Mouse (Mus musculus) cerebellum, adult 2 months (tissue): Measurements from ENCODE around the gene Fam160b1. TPM values are rescaled to one million over a fixed set of nuclear protein-coding genes. Genes with fewer than 3 reads are reported as not detected.

Source experiments
- DNase-seq, 2 experiments: peaks; one replicate each; pipeline ENCODE4 v3.0.0; 2021
- H3K27ac ChIP-seq: fragments of 200-500 bp; 2 replicates; pipeline ENCODE4 v1.5.1; 2012; ENCODE audit warnings: low read length, control low read depth, inconsistent platforms; ENCODE audit not compliant: insufficient read depth
- H3K27me3 ChIP-seq: fragments of 200-500 bp; 2 replicates; pipeline ENCODE4 v1.6.1; 2012; ENCODE audit warnings: inconsistent platforms, mild to moderate bottlenecking, low read length, moderate library complexity; ENCODE audit not compliant: control insufficient read depth, insufficient read depth
- H3K4me1 ChIP-seq: fragments of 200-500 bp; 2 replicates; pipeline ENCODE4 v1.6.1; 2011; ENCODE audit warnings: low read length; ENCODE audit not compliant: control insufficient read depth, insufficient read depth
- H3K4me3 ChIP-seq: fragments of 200-500 bp; replicated peaks from 2 replicates; pipeline ENCODE3; 2011; ENCODE audit warnings: mild to moderate bottlenecking, low read depth, low read length, control low read depth; ENCODE audit not compliant: insufficient read depth
- CTCF ChIP-seq: fragments of 200-500 bp; IDR thresholded peaks from 2 replicates; pipeline ENCODE4 v1.5.1; 2011; ENCODE audit warnings: low read depth, mild to moderate bottlenecking, control low read depth, low read length, moderate library complexity, borderline replicate concordance; ENCODE audit not compliant: insufficient read depth
- POLR2A ChIP-seq: fragments of 200-500 bp; IDR thresholded peaks from 2 replicates; pipeline ENCODE4 v1.6.1; 2011; ENCODE audit warnings: low read length, control low read depth, borderline replicate concordance; ENCODE audit not compliant: insufficient read depth
- WGBS: fragments of 180-500 bp; shearing (Covaris S2); methylation state at CpG from one replicate; pipeline ENCODE4 v1.1.7; 2018; 5-methylcytosine and 5-hydroxymethylcytosine counted together
- polyA plus RNA-seq: library from polyadenylated mRNA; depleted of rRNA; stranded (reverse); fragments of >200 nt; gene quantifications from 2 replicates; pipeline ENCODE4 v1.2.3, GENCODE M21; 2012

The Fam160b1 gene
- polyA plus RNA-seq, 1 experiment = 20.5 TPM

DNA sequence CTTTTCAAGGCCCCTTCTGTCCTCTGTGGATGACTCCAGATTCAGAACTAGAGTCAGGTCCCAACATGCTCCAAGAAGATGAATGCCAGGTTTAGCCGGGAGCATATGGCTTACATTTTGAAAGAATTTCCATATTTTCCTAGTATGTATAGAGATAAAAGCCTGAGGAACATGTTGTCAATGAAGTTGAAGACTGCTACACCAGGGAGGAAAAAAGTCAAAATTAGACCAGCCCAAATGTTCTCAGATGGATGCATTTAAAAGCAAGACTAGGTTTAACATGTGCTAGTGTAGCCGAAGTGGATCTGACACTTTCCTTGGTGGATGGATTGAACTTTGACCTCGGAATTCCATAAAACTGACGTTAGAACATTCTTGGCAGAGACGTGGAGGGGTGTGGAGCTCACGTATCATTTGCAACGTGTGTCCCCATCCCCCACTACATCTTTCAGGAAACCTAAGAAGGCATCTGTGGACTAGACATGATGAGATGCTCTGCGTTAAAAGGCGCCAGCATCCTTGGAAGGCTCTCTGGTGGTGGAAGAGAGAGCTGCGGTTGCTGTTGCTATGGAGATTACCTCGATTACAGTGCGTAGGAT lies 8.0 kb upstream of the Fam160b1 start:
- Histone ChIP-seq H3K4me3 (no peak overlapping the region), H3K27ac (no peak overlapping the region), H3K27me3 (no peaks in the 10 kb centered on the region), H3K4me1 (no peaks in the 10 kb centered on the region)
- DNase-seq = no peak
- TF ChIP-seq CTCF = no peak
- no peak for TF ChIP-seq POLR2A
- 87% methylated on average over 12 of the region's 12 CpGs for WGBS

DNA sequence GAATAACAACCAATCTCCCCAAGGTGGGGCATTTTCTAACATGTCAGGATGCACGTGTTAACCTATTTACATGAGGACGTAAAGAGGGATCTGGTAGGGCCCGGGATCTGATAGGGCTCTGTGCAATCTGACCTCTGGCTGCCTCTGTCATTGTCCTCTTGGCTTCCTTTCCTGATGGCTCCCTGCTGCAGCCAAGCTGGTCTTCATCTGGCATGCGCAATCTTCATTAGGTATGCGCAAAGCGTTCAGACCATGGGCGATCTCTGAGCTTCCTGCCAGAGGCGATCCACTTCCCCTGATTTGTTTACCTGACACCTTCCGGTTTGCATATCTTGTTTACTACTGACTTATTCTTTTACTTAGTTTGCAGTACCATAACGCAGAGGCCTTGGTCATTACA lies 7.3 kb upstream of the Fam160b1 start:
- TF ChIP-seq POLR2A (no peak), CTCF (no peak)
- no peak overlapping the region for H3K4me3 ChIP-seq
- 59% methylated on average over 10 of the region's 10 CpGs for WGBS

DNA sequence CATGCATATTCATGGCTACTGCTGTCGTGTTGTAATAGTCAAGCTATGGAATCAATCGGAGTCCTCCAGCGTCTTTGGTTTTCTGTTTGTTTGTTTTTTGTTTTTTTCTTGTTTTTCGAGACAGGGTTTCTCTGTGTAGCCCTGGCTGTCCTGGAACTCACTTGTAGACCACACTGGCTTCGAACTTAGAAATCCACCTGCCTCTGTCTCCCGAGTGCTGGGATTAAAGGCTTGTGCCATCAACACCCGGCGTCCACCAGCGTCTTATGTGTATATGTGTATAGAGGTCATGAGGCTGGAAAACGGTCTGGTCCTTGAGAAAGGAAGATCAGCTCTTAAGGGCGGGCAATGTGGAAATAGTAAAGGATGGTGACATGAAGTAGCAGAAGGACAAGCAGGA lies 6.4 kb upstream of the Fam160b1 start:
- H3K27me3 ChIP-seq = no peaks in the 10 kb centered on the region
- TF ChIP-seq POLR2A (no peak), CTCF (no peak)
- no peaks in the 10 kb centered on the region for H3K4me1 ChIP-seq
- 95% methylated on average over 11 of the region's 11 CpGs for WGBS
- H3K27ac ChIP-seq = no peak overlapping the region
- H3K4me3 ChIP-seq = no peak overlapping the region
- DNase-seq = no peak

More for the DNA sequence above, 7.3 kb upstream of the Fam160b1 start:
- no peaks in the 10 kb centered on the region for H3K27me3 ChIP-seq
- no peak overlapping the region for H3K27ac ChIP-seq
- DNase-seq = no peak
- no peaks in the 10 kb centered on the region for H3K4me1 ChIP-seq

DNA sequence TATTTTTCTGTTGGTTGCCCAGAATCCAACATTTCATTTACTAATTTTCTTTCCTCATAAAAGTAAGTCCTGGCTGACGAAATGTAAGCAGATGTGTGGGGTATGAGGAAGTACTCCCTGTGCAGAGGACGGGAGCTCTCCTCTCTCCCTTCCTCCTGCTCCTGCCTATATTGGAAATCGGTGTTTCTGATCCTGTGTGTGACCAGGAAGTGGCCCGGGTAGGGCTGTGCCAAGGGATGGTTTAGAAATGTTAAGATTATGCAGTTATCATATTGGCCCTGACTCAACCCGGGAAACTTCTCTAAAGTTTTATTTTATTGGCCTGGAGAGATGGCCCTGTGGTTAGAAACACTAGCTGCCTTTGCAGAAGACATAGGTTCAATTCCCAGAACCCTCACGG lies 5.8 kb upstream of the Fam160b1 start:
- WGBS = 88% methylated on average over 6 of the region's 6 CpGs
- Histone ChIP-seq H3K27ac (no peak overlapping the region), H3K4me1 (no peaks in the 10 kb centered on the region)

DNA sequence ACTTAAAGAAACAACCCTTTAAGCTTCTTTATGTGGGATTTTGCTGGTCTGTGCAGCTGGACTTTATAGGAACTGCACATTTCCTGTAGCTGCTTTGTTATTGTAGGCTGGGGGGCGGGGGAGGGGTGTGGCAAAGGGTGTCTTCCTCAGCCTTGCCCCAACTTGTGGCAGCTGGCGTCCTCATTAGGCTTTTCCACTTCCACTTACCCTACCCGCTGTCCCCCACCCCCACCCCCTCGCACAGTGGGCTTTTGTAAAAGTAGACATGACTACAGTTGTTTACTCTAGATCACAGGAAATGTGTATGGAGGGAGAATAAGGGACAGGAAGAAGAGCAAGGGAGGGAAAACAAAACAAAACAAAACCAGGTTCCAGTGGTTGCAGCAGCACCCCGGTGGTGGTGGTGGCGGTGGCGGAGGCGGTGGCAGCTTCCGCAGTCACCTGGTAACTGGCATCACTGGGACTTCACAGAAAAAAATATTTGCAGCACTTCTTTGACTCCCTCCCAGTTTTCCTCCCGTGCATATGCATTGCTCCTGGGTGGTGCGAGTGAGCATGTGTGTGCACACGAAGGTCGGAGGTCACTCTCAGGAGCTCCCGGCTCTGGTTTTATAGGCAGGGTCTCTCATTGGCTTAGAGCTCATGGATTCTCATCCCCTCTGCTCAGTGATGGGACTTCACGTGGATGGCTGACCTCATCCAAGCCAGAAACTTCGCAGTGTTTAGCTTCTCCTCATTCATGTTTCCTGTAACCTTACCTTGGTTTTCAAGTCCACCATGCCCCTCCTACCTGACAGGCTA lies 4.8 kb upstream of the Fam160b1 start:
- Histone ChIP-seq H3K27me3 (no peaks in the 10 kb centered on the region), H3K4me1 (no peaks in the 10 kb centered on the region), H3K27ac (no peak overlapping the region), H3K4me3 (no peak overlapping the region)
- 83% methylated on average over 16 of the region's 16 CpGs for WGBS
- DNase-seq = no peak
- TF ChIP-seq POLR2A (no peak), CTCF (no peak)

More for the DNA sequence above, 5.8 kb upstream of the Fam160b1 start:
- TF ChIP-seq CTCF (no peak), POLR2A (no peak)
- H3K27me3 ChIP-seq = no peaks in the 10 kb centered on the region
- no peak overlapping the region for H3K4me3 ChIP-seq
- DNase-seq = no peak

DNA sequence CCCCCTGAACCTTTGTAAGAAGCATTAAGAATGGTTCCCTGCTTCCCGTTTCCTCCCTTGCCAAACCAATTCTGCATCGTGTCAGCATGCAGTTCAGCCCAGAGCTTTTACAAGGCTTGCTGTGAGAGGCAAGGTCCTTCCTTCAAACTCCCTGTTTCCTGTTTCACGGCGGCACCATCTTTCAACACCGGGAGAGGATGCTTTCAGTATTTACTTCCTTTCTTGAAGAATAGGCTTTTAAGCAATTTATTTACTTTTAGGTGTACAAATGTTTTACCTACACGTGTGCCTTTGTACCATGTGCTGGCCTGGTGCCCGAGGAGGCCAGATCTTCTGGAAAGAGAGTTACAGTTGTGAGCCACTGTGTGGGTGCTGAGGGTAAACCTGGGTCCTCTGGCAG lies 4.2 kb upstream of the Fam160b1 start:
- TF ChIP-seq CTCF (no peak), POLR2A (no peak)
- 68% methylated on average over 7 of the region's 7 CpGs for WGBS
- Histone ChIP-seq H3K27ac (no peak overlapping the region), H3K4me3 (no peak overlapping the region), H3K27me3 (no peaks in the 10 kb centered on the region), H3K4me1 (no peaks in the 10 kb centered on the region)
- DNase-seq = no peak

DNA sequence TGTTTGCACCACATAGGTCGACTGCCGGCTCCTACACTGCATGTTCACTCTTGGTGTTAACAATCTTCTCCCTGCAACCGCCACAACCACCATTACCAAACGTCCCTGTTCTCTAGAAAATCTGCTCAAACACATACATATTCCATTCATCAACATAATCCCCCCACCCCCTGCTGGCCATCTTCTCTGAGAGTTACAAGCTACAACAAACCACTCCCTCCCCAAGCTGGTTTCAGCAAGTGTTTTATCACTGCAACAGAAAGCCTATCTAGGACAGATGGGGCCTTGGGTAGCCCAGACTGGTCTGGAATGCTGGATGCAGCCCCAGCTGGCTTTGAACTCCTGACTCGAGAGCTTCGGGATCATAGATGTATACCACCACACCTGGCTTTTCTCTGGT lies 3.2 kb upstream of the Fam160b1 start:
- H3K27ac ChIP-seq = no peak overlapping the region
- no peak overlapping the region for H3K4me3 ChIP-seq
- no peaks in the 10 kb centered on the region for H3K4me1 ChIP-seq
- DNase-seq = no peak
- 88% methylated on average over 6 of the region's 6 CpGs for WGBS
- H3K27me3 ChIP-seq = no peaks in the 10 kb centered on the region
- TF ChIP-seq CTCF = no peak
- TF ChIP-seq POLR2A = no peak

DNA sequence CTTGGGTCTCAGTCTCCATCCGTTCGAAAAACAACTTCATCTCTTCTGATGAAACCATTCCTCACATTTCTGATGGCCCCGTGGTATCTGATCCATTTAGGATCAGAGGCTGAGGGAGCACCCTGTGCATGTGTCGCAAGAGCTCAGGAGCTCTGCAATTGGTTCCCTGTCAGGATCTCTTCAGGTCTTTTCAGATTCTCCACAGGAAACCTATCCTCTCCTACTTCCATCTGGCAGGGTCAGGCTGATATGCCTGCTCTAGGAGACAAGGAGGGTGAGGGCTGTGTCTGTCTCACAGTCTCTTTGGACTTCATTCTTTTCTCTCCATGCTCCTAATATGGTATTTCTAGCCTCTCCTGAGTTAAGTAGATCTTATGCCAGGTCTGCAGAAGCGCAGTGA lies 2.7 kb upstream of the Fam160b1 start:
- H3K27ac ChIP-seq = no peak overlapping the region
- H3K4me1 ChIP-seq = no peaks in the 10 kb centered on the region
- 82% methylated on average over 5 of the region's 5 CpGs for WGBS
- no peak for DNase-seq
- no peak overlapping the region for H3K4me3 ChIP-seq
- no peak for TF ChIP-seq CTCF
- no peak for TF ChIP-seq POLR2A
- no peaks in the 10 kb centered on the region for H3K27me3 ChIP-seq
